Mouse (Mus musculus) small intestine, adult 2 months (tissue): Measurements from ENCODE around the gene Rpap1. TPM values are rescaled to one million over a fixed set of nuclear protein-coding genes. Genes with fewer than 3 reads are reported as not detected.

ENCODE experiments used
- H3K27ac ChIP-seq: fragments of 200-500 bp; 2 replicates; pipeline ENCODE4 v1.5.1; 2012; ENCODE audit warnings: low read depth, low read length, control low read depth, inconsistent platforms; ENCODE audit not compliant: insufficient read depth
- H3K27me3 ChIP-seq: fragments of 200-500 bp; 2 replicates; pipeline ENCODE4 v1.6.1; 2012; ENCODE audit warnings: mild to moderate bottlenecking, moderate library complexity, low read length, inconsistent platforms; ENCODE audit not compliant: control insufficient read depth, insufficient read depth
- H3K36me3 ChIP-seq: fragments of 200-500 bp; 2 replicates; pipeline ENCODE4 v1.6.1; 2012; ENCODE audit warnings: mild to moderate bottlenecking, low read length, control low read depth, inconsistent platforms; ENCODE audit not compliant: control insufficient read depth, insufficient read depth
- H3K4me1 ChIP-seq: fragments of 200-500 bp; 2 replicates; pipeline ENCODE4 v1.6.1; 2012; ENCODE audit warnings: low read length, inconsistent platforms, mixed read lengths; ENCODE audit not compliant: control insufficient read depth, insufficient read depth, insufficient read length
- H3K4me3 ChIP-seq: fragments of 200-500 bp; 2 replicates; pipeline ENCODE4 v1.5.1; 2012; ENCODE audit warnings: low read depth, mild to moderate bottlenecking, control low read depth, inconsistent platforms, low read length, moderate library complexity
- CTCF ChIP-seq: fragments of 200-500 bp; IDR thresholded peaks from 2 replicates; pipeline ENCODE4 v1.5.1; 2012; ENCODE audit warnings: low read depth, mild to moderate bottlenecking, control low read depth, inconsistent platforms, low read length, moderate library complexity, mixed read lengths; ENCODE audit not compliant: insufficient replicate concordance, insufficient read length; ENCODE audit errors: extremely low read depth
- POLR2A ChIP-seq: fragments of 200-500 bp; IDR thresholded peaks from 2 replicates; pipeline ENCODE4 v1.6.1; 2012; ENCODE audit warnings: low read depth, mild to moderate bottlenecking, control low read depth, inconsistent platforms, low read length, moderate library complexity
- WGBS: fragments of 180-500 bp; shearing (Covaris S2); methylation state at CpG from one replicate; pipeline ENCODE4 v1.1.7; 2018; 5-methylcytosine and 5-hydroxymethylcytosine counted together
- polyA plus RNA-seq: library from polyadenylated mRNA; depleted of rRNA; stranded (reverse); fragments of >200 nt; gene quantifications from 2 replicates; pipeline ENCODE4 v1.2.3, GENCODE M21; 2012

Gene Rpap1
- polyA plus RNA-seq, 1 experiment = 18.2 TPM

DNA sequence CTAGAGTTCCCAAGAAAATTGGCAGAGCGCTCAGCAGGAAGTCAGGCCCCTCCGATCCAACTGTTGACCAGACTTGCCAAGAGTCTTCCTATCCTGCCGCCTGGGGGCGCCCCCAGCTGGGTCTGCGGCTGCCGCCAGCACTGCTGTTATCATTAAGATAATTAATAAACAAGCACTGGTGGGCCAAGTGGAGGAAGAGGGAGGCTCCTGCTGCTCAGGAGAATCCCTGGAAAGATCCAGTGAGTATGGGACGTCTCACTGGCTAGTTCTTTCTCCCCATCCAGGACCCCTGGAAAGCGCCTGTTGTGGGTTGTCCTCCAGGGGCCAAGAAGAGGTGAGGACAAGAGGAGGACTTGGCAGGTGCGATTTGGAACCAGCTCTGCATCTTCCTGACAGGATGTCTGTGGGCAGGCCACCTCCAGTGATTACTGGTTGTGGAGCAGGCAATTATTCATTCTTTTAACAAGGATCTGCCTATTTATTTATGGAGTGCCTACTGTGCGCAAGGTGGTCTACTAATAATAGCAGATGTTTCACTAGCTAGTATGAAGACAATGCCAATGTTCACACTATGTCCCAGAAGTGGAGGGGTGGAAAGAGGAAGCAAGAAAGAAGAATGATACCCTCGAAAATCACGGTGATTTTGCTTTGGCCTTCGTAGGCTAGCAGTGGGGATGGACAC, 11.1 kb upstream of the Rpap1 start:
- Histone ChIP-seq H3K4me1 (peaks cover 3% of the 10 kb centered on the region; the same call in 1 of the 2 replicates), H3K27ac (no peak overlapping the region), H3K36me3 (no peaks in the 10 kb centered on the region), H3K27me3 (peaks cover 11% of the 10 kb centered on the region), H3K4me3 (no peak overlapping the region)
- WGBS = 11% methylated on average over 13 of the region's 13 CpGs
- TF ChIP-seq CTCF (peak; percentile 57; the same call in 1 of the 2 replicates), POLR2A (no peak)

DNA sequence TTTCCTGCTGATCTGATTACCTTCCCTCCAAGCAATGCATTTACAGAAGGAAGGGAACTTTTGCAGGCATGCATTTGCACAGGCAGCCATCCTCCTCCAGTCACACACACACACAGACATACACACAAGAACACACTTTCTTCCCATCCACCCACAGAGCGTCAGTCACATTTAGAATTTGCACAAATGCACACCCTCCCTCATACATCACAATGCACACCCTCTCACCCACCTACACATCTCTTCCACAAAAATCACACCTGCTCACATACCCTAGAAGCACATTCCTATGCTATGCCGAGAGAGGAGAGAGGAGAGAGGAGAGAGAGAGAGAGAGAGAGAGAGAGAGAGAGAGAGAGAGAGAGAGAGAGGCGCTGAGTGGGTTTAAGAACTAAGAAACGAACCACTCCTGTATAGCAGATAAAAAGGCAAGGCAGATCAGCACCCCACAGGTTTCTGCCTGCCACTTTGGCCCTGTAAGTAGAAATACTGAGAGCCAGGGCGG, 10.0 kb upstream of the Rpap1 start, which contains the start of gene Tyro3:
Gene Tyro3 (plus strand): TSS at position 455 of the 505 bp plus-strand sequence.
- Histone ChIP-seq H3K27ac (no peak within 1 kb of the TSS), H3K4me3 (no peak within 1 kb of the TSS), H3K4me1 (peaks cover 3% of the 10 kb centered on the region; the same call in 1 of the 2 replicates), H3K36me3 (no peaks in the 10 kb centered on the region), H3K27me3 (peaks cover 11% of the 10 kb centered on the region)
- WGBS = 92% methylated on average over 5 of the region's 5 CpGs
- TF ChIP-seq CTCF = no peak
- no peak for TF ChIP-seq POLR2A

GRCm38 (mm10) chr2:119789996-119790395, 2.7 kb upstream of the Rpap1 start:
- Histone ChIP-seq H3K27me3 (no peaks in the 10 kb centered on the region), H3K36me3 (no peaks in the 10 kb centered on the region), H3K27ac (no peak overlapping the region), H3K4me1 (no peaks in the 10 kb centered on the region), H3K4me3 (no peak overlapping the region)
- TF ChIP-seq POLR2A (no peak), CTCF (no peak)
- WGBS = 87% methylated on average over 2 of the region's 2 CpGs

DNA sequence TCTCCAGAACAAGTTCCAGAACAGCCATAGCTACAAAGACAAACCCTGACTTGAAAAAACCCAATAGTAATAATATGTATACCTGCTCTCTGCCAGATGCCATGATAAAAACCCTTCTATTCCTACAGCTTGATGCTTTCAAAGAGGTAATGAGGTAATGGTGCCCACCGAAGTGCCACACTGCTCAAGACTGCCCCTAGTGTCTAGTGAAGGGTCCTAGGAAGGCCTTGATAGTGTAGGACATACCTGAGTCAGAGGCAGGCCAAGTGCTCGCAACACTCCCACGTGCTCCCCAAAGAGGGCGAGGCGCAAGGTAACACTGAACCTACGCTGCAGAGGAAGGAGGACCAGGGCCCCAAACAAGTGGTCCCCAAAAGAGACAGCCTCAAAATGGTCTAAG, 20.1 kb downstream of the Rpap1 start:
- TF ChIP-seq POLR2A = no peak
- no peak for TF ChIP-seq CTCF
- H3K36me3 ChIP-seq = peaks cover 33% of the 10 kb centered on the region

DNA sequence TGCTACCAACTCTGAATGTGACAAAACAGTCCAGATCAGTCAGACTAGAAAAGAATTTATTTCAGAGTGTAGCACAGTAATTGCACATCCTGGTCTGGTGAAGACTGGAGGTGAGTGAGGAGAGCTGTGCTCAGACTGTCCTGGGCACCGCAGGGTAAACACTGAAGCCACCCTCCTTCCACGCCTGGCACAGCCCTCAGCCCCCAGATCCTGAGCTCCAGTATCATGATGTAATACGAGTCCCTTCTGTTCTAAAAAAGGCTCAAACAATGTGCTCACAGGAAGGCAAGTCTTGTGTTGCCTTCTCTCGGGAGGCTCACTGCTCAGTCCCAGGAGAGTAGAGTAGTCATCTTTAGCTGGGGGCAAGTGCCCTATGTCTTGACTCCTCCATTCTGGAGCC, 23.4 kb downstream of the Rpap1 start:
- Histone ChIP-seq H3K27ac (no peak overlapping the region), H3K4me3 (no peak overlapping the region), H3K4me1 (no peaks in the 10 kb centered on the region), H3K36me3 (peaks cover 14% of the 10 kb centered on the region), H3K27me3 (peaks cover 3% of the 10 kb centered on the region; the same call in 1 of the 2 replicates)
- 86% methylated on average over 4 of the region's 4 CpGs for WGBS
- no peak for TF ChIP-seq CTCF
- no peak for TF ChIP-seq POLR2A

More for the DNA sequence above, 20.1 kb downstream of the Rpap1 start:
- Histone ChIP-seq H3K27ac (no peak overlapping the region), H3K4me1 (no peaks in the 10 kb centered on the region), H3K4me3 (no peak overlapping the region), H3K27me3 (no peaks in the 10 kb centered on the region)
- 90% methylated on average over 6 of the region's 6 CpGs for WGBS

GRCm38 (mm10) chr2:119762276-119762675, 25.1 kb downstream of the Rpap1 start:
- peaks cover 5% of the 10 kb centered on the region for H3K36me3 ChIP-seq
- no peak for TF ChIP-seq CTCF
- TF ChIP-seq POLR2A = no peak
- peaks cover 8% of the 10 kb centered on the region for H3K4me1 ChIP-seq
- H3K27me3 ChIP-seq = peaks cover 20% of the 10 kb centered on the region
- WGBS = 45% methylated on average over 1 of the region's 1 CpGs
- H3K4me3 ChIP-seq = no peak overlapping the region
- H3K27ac ChIP-seq = no peak overlapping the region

- Histone ChIP-seq H3K36me3 (peaks cover 5% of the 10 kb centered on the region), H3K4me1 (peaks cover 8% of the 10 kb centered on the region), H3K27me3 (peaks cover 21% of the 10 kb centered on the region), H3K27ac (no peak within 1 kb of the TSS), H3K4me3 (peak within 1 kb of the TSS; percentile 85; the same call in 1 of the 2 replicates)
- WGBS = 21% methylated on average over 9 of the region's 9 CpGs
- no peak for TF ChIP-seq POLR2A
- no peak for TF ChIP-seq CTCF
These were observed 27.1 kb downstream of the Rpap1 start, which contains the start of gene Ltk for GRCm38 (mm10) chr2:119760251-119760650. Gene Ltk, minus strand, starts transcription at chr2:119760431.
